Mouse (Mus musculus) ES-E14 (cell line): ENCODE data around the gene Gm11239. TPM values are rescaled to one million over a fixed set of nuclear protein-coding genes. Genes with fewer than 3 reads are reported as not detected.

ENCODE experiments used
- DNase-seq: peaks from one replicate; pipeline ENCODE4 v3.0.0-alpha.2; 2013; ENCODE audit warnings: low read depth, low spot score
- H3K27ac ChIP-seq: 2 replicates; pipeline ENCODE4 v1.5.1; 2012; ENCODE audit warnings: low read depth, mild to moderate bottlenecking, low read length, moderate library complexity, mixed read lengths; ENCODE audit not compliant: poor library complexity, insufficient read depth, severe bottlenecking
- H3K36me3 ChIP-seq: 2 replicates; pipeline ENCODE4 v1.6.1; 2012; ENCODE audit warnings: mild to moderate bottlenecking, low read length, moderate library complexity, mixed read lengths; ENCODE audit not compliant: control insufficient read depth, poor library complexity, insufficient read depth, severe bottlenecking
- H3K4me1 ChIP-seq, 2 experiments: fragments of 150-350 bp in 1 of 2; sonication (generic) in 1 of 2; 2 replicates each; pipeline ENCODE4 v1.6.1; 2012; ENCODE audit warnings: low read length in 2 of 2, mild to moderate bottlenecking in 1 of 2, mixed read lengths in 1 of 2; ENCODE audit not compliant: control insufficient read depth in 2 of 2, insufficient read depth in 2 of 2, poor library complexity in 1 of 2
- H3K4me3 ChIP-seq, 2 experiments: fragments of 150-350 bp in 1 of 2; sonication (generic) in 1 of 2; 2 replicates each; pipeline ENCODE4 v1.5.1; 2012; ENCODE audit warnings: low read length in 2 of 2, low read depth in 1 of 2, mild to moderate bottlenecking in 1 of 2, mixed read lengths in 1 of 2; ENCODE audit not compliant: insufficient read depth in 1 of 2, poor library complexity in 1 of 2, severe bottlenecking in 1 of 2
- H3K9ac ChIP-seq: 2 replicates; pipeline ENCODE4 v1.6.1; 2012; ENCODE audit warnings: low read depth, mild to moderate bottlenecking, low read length, mixed read lengths; ENCODE audit not compliant: poor library complexity, insufficient read depth, severe bottlenecking
- H3K9me3 ChIP-seq: fragments of 150-350 bp; sonication (generic); 2 replicates; pipeline ENCODE4 v1.6.1; 2012; ENCODE audit warnings: low read depth, mild to moderate bottlenecking, low read length; ENCODE audit not compliant: control insufficient read depth, insufficient read depth
- CHD2 ChIP-seq: IDR thresholded peaks from 2 replicates; pipeline ENCODE4 v1.6.1; 2014; ENCODE audit warnings: mild to moderate bottlenecking, low read depth, low read length, inconsistent platforms
- HCFC1 ChIP-seq: IDR thresholded peaks from 2 replicates; pipeline ENCODE4 v1.6.1; 2012; ENCODE audit warnings: low read length, inconsistent platforms, borderline replicate concordance; ENCODE audit not compliant: insufficient read depth
- MAFK ChIP-seq: IDR thresholded peaks from 2 replicates; pipeline ENCODE4 v1.6.1; 2014; ENCODE audit warnings: mild to moderate bottlenecking, low read depth, low read length, inconsistent platforms; ENCODE audit not compliant: insufficient read depth
- ZC3H11A ChIP-seq: IDR thresholded peaks from 2 replicates; pipeline ENCODE4 v1.6.1; 2012; ENCODE audit warnings: low read depth, mild to moderate bottlenecking, inconsistent platforms, low read length, borderline replicate concordance
- ZNF384 ChIP-seq: IDR thresholded peaks from 2 replicates; pipeline ENCODE4 v1.6.1; 2012; ENCODE audit warnings: low read depth, low read length, inconsistent platforms
- in situ Hi-C, 2 experiments: fragments of 600-800 bp; cut with MboI; formaldehyde crosslinking; loops; one replicate each; pipeline ENCODE4 v1.15.1; 2025; ENCODE audit warnings: low sequenced_read_pairs in 2 of 2, inconsistent platforms in 1 of 2; ENCODE audit not compliant: unreplicated experiment in 2 of 2
- total RNA-seq: library from RNA; depleted of rRNA; stranded (reverse); fragments of 300-350 nt; gene quantifications from 2 replicates; pipeline ENCODE4 v1.2.3, GENCODE M21; 2012; rRNA removed

Gm11239 gene
- total RNA-seq, 1 experiment = 2.2 TPM

- Histone ChIP-seq H3K36me3 (no peaks in the 10 kb centered on the region), H3K4me3 (no peak overlapping the region), H3K27ac (no peak overlapping the region), H3K9me3 (no peaks in the 10 kb centered on the region), H3K4me1 (no peaks in the 10 kb centered on the region), H3K9ac (no peak overlapping the region)
- no peak for TF ChIP-seq ZC3H11A
- TF ChIP-seq CHD2 = no peak
- no peak for TF ChIP-seq ZNF384
- TF ChIP-seq HCFC1 = no peak
- TF ChIP-seq MAFK = no peak
- DNase-seq = no peak
- in situ Hi-C loops = no loop called here
These were observed 51.7 kb downstream of the Gm11239 start for GRCm38 (mm10) chr4:73719819-73720218.

Other genes with a start within 250 kb of the Gm11239 start
- 1.3 and 1.6 TPM in 2 replicates for gene Gm11238, start 60.5 kb upstream of the Gm11239 start, total RNA-seq
- gene Gm11237, start 45.4 kb upstream of the Gm11239 start, total RNA-seq = 8.1 and 13.2 TPM in 2 replicates
- 0.94 and 3.4 TPM in 2 replicates for gene Gm11236, start 30.2 kb upstream of the Gm11239 start, total RNA-seq
- 3.1 and 5.9 TPM in 2 replicates for gene Gm428, start 15.2 kb downstream of the Gm11239 start, total RNA-seq
- 0.54 and 1.1 TPM in 2 replicates for gene Rasef, start 122.6 kb downstream of the Gm11239 start, total RNA-seq
- not detected in 2 replicates for gene Gm11758, start 207.9 kb downstream of the Gm11239 start, total RNA-seq
- not detected in 2 replicates for gene Gm11757, start 222.8 kb downstream of the Gm11239 start, total RNA-seq
- 0.22 TPM in 1 of 2 replicates, not detected in the other for gene Gm13871, start 237.6 kb downstream of the Gm11239 start, total RNA-seq